Mouse (Mus musculus) neutrophil, adult 65 days (primary cell): ENCODE data around the gene Timm22. TPM values are rescaled to one million over a fixed set of nuclear protein-coding genes. Genes with fewer than 3 reads are reported as not detected.

Experiments used
- total RNA-seq: library from RNA; stranded (reverse); gene quantifications from 2 replicates; pipeline ENCODE4 v1.2.4, GENCODE M21; 2023

Gene Timm22
- total RNA-seq, result 8.2 and 17.4 TPM in 2 replicates

GRCm38 (mm10) chr11:76406702-76407583 is at the start of gene Timm22:
Gene Timm22 (plus strand): TSS chr11:76406952.

GRCm38 (mm10) chr11:76398798-76399586 is 7.8 kb upstream of the Timm22 start, which contains the start of gene Nxn:
Gene Nxn (minus strand): TSS chr11:76399140.

Other genes with a start within 250 kb of the Timm22 start
- gene Vps53, start 227.3 kb upstream of the Timm22 start, total RNA-seq, result 33.0 and 45.4 TPM in 2 replicates
- 0.48 and 1.1 TPM in 2 replicates for gene Fam57a, start 227.3 kb upstream of the Timm22 start, total RNA-seq
- gene Dbil5, start 189.3 kb upstream of the Timm22 start, total RNA-seq, result not detected in 2 replicates
- 0.64 TPM in 1 of 2 replicates, not detected in the other for gene Gemin4, start 189.3 kb upstream of the Timm22 start, total RNA-seq
- gene Mrm3, start 163.2 kb upstream of the Timm22 start, total RNA-seq, result 2.4 and 2.6 TPM in 2 replicates
- 21.1 and 24.9 TPM in 2 replicates for gene Glod4, start 163.2 kb upstream of the Timm22 start, total RNA-seq
- gene Nxn, start 7.8 kb upstream of the Timm22 start, total RNA-seq, result 18.9 and 26.2 TPM in 2 replicates
- 113 and 161 TPM in 2 replicates for gene Abr, start 215.4 kb downstream of the Timm22 start, total RNA-seq